24 mouse cellular contexts compared by ENCODE assay signal in genomic region chr2:155340166-155340565, GRCm38 (mm10).
"Had no signal": no experiment of that assay in that cellular context is flagged by ENCODE, and none has a peak within 500 bp of the region (broad histone marks: within the 10 kb centered on the region; RNA-seq: fewer than 3 reads in every experiment).

No protein-coding gene starts in this region.

- H3K27me3 ChIP-seq: forebrain, embryonic 15.5 days; heart, embryonic 12.5 days; hindbrain, embryonic 12.5 days; intestine, embryonic 15.5 days; limb, embryonic 13.5 days had no signal

- H3K4me3 ChIP-seq: forebrain, embryonic 15.5 days; heart, embryonic 10.5 days; heart, embryonic 12.5 days; hindbrain, embryonic 10.5 days; hindbrain, embryonic 12.5 days; intestine, embryonic 15.5 days; limb, embryonic 13.5 days had no signal

- H3K9ac ChIP-seq: forebrain, embryonic 15.5 days; forebrain, postnatal 0 days; heart, embryonic 12.5 days; hindbrain, embryonic 12.5 days; hindbrain, embryonic 14.5 days; intestine, embryonic 15.5 days; limb, embryonic 13.5 days had no signal

- H3K9me3 ChIP-seq: forebrain, embryonic 15.5 days; heart, embryonic 10.5 days; heart, embryonic 12.5 days; hindbrain, embryonic 10.5 days; hindbrain, embryonic 12.5 days; intestine, embryonic 15.5 days; limb, embryonic 13.5 days had no signal

- H3K36me3 ChIP-seq: intestine, embryonic 15.5 days had no signal

- H3K4me1 ChIP-seq: forebrain, embryonic 15.5 days; heart, embryonic 10.5 days; heart, embryonic 12.5 days; hindbrain, embryonic 10.5 days; hindbrain, embryonic 12.5 days; intestine, embryonic 15.5 days; limb, embryonic 13.5 days had no signal

- H3K27ac ChIP-seq: forebrain, embryonic 15.5 days; heart, embryonic 10.5 days; hindbrain, embryonic 10.5 days; hindbrain, embryonic 12.5 days; hindbrain, embryonic 14.5 days; intestine, embryonic 15.5 days; kidney, postnatal 0 days; limb, embryonic 13.5 days had no signal

- H3K4me2 ChIP-seq: forebrain, embryonic 15.5 days; heart, embryonic 12.5 days; hindbrain, embryonic 12.5 days; hindbrain, embryonic 14.5 days; intestine, embryonic 15.5 days; limb, embryonic 13.5 days had no signal

- ATAC-seq: forebrain, embryonic 15.5 days; forebrain, postnatal 0 days; hindbrain, embryonic 16.5 days; inflammation-experienced regulatory T-cells, adult 6 months; intestine, embryonic 15.5 days; intestine, postnatal 0 days had no signal

- DNase-seq: forebrain, postnatal 0 days; gastrocnemius, postnatal 14 days; heart, adult 18-20 months; heart, postnatal 10 days; heart, postnatal 4 days; kidney, adult 18-20 months; kidney, adult 8-10 months; kidney, postnatal 14 days; kidney, postnatal 36 days; layer of hippocampus, adult 9-11 months; layer of hippocampus, postnatal 36 days; left cerebral cortex, postnatal 4 days had no signal
